Mouse (Mus musculus) E14TG2a.4 (cell line): ENCODE measurements around the gene Ebf1.

Experiments used
- CTCF ChIP-seq: conservative IDR thresholded peaks from 2 replicates; pipeline ENCODE4 v1.5.1; 2014; ENCODE audit warnings: low read length
- NANOG ChIP-seq: IDR thresholded peaks from 2 replicates; pipeline ENCODE4 v1.6.1; 2014; ENCODE audit warnings: borderline replicate concordance, low read length, mixed read lengths

DNA sequence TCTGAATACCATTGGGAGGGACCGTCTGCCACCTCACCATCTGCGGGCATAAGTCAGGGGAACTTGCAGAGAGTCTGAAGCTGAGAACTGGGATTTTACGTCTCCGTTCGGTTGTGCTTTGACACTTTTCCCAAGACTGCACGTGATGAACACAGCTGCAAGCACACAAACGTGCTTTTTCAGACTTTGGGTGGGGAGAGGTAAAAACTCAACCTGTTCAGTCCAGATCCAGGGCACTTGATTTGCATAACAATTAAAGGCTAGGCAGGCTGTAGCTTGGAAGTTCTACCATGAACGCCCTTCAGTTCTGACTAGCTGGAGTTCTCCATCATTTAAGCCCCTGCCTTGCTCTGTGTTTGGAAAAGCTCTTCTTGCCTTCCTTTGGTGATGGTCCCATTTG is 246.8 kb downstream of the Ebf1 start:
- TF ChIP-seq CTCF: no peak
- TF ChIP-seq NANOG: no peak
